Mouse (Mus musculus) adrenal gland, adult 10 weeks (tissue): ENCODE results near the gene Napa. TPM values are rescaled to one million over a fixed set of nuclear protein-coding genes. Genes with fewer than 3 reads are reported as not detected.

Experiments
- polyA plus RNA-seq: library from polyadenylated mRNA; stranded (reverse); fragments of 350-450 nt; fragmentation: Illumina TruSeq; extraction: RNeasy Lipid Tissue Mini Kit (QIAGEN cat#74804); gene quantifications from one replicate; pipeline ENCODE4 v1.2.3, GENCODE M21; 2014; ENCODE audit warnings: low read depth, low replicate concordance

Napa gene
- 34.1 TPM for polyA plus RNA-seq

DNA sequence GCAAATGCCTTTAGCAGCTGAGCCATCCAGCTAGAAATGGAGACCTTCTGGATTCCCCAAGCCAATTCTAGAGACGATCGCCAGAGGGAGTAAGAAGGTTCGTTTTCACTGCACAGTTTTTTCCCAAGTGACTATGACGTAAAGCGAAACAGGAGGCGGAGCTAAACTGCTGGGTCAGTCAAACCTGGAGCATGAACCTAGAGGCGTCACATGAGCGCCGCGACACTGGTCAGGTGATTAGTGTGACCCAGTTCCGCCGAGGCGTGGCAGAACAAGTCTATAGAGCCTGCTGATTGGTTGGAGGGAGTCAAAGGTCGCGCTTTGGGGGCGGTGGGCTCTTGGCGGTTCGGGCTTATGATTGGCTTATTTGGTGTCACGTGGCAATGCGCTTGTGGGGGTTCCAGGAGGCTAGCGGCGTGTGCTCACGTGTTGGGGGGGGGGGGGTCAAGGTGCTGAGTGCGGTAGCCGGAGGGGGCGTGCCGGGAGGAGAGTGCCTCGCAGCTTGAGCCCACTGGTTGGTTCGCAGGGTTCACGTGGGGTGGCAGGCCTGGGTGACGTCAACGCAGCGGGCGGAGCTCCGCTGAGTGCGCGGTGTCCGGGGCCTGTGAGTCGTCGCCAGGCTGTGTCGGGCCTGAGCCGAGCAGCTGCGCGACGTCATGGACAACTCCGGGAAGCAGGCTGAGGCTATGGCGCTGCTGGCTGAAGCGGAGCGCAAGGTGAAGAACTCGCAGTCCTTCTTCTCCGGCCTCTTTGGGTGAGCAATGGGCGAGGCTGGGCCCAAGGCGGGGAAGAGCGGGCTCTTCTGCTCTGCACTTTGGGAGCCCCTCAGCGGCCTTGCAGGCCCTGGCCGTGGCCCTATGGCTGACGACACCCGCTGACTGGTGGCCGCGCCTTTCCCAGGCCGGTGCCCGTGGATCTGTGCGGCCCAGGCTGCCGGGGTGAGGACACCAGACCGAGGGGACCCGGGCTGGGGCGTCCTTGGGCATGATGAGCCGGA is at the start of gene Napa:
Gene Napa (plus strand): TSS at position 438 of the 997 bp plus-strand sequence.

DNA sequence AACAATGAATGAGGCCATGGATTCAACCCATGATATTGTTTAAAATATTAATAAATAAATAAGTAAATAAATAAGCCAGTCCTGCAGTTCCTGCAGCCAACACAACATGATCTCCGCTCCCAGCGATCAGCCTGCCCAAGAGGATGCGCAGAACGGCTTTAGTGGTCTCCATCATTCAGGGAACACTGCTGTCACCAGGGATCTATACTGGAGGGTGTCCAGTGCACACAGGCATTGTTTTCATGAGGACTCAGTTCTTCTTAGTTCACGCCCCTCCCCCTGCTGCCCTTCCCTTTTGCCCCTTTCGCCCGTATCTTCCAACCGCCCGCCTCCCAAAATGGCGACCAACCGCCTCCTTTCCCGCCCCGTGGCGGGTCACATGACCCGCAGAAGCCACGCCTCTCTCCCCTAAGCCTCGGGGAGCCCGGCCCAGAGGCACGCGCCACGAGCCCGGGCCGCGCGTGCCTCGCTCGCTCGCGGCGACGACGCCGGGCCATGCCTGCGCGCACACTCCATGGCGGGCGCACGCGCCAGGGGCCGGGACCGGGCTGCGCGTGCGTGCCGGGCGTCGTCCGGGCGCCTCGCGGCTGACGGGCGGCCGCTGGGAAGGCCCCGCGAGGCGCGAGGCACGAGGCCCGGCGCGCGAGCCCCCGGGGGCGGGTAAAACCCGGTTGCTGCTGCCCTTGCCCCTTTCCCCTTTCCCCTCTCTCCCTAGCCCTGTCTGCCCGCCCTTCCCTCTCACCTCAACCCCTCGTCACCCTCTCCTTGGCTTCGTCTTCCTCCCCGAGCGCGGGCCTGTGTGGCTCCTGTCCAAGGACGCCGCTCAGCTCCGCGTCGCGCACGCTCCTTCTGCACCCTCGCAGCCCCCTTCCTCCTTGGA is 36.8 kb upstream of the Napa start, which contains the start of gene Zfp541:
Gene Zfp541 (plus strand): TSS at position 596 of the 880 bp plus-strand sequence.

DNA sequence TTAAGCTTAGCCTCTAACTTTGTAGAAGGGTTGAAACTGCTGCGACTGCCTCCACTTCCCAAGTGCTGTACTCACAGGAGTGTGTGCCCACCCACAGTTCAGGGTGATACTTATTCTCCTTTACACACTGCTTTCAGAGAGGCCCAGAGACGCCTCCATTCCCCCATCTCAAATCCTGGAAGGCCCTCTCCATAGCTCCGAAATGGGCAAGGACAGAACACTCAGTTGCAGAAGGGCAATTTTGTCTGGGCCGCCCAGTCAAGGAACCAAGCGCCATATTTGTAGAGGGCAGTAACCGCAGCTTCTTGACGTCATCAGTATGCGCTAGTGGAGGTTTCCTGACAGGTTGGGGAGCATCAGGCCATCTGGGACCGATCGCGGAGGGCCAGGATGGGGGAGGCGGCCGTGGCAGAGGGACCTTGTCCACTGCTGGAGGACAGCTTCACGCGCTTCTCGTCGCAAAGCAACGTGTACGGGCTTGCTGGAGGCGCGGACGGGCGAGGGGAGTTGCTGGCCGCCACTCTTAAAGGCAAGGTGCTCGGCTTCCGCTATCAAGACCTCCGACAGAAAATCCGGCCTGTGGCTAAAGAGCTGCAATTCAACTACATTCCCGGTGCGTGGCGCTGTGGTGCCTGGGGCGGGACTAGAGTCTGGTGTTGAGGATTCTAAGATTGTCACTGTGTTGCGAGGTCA is 21.5 kb downstream of the Napa start, which contains the start of gene Kptn:
Gene Kptn (plus strand): TSS at position 327 of the 693 bp plus-strand sequence.

DNA sequence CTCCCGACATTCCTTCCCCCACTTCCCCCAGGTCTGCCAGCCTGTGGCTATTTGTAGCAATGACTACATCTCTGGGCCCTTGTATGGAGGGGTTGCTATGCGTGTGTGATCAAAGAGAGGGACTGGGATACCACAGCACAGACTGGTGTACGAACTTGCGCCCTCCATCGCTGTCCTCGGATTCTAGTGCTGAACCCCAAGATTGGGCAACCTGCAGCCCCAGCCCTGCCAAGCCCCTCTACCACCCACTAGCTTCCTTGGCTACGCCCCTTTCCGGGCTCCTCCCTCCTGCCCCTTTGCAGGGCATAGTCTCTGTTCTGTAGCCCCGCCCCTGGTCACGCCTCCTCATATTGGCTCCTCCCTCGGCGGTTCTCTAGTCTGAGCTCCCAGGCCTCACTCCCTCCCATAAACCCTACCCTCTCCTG is 31.2 kb downstream of the Napa start, which contains the start of gene Slc8a2:
Gene Slc8a2 (plus strand): TSS at position 406 of the 425 bp plus-strand sequence.

Other genes with a start within 250 kb of the Napa start
- not detected for gene Crx, start 218.5 kb upstream of the Napa start, polyA plus RNA-seq
- not detected for gene Crxos, start 215.8 kb upstream of the Napa start, polyA plus RNA-seq
- 8.6 TPM for gene Selenow, start 176.1 kb upstream of the Napa start, polyA plus RNA-seq
- gene Nop53, start 152.4 kb upstream of the Napa start, polyA plus RNA-seq = 9.7 TPM
- 17.7 TPM for gene Ehd2, start 130.9 kb upstream of the Napa start, polyA plus RNA-seq
- gene Bicra, start 50.5 kb upstream of the Napa start, polyA plus RNA-seq = 0.64 TPM
- gene Zfp541, start 36.6 kb upstream of the Napa start, polyA plus RNA-seq = not detected
- gene Kptn, start 21.4 kb downstream of the Napa start, polyA plus RNA-seq = 4.7 TPM
- gene Slc8a2, start 31.4 kb downstream of the Napa start, polyA plus RNA-seq = 0.29 TPM
- not detected for gene Meis3, start 76.6 kb downstream of the Napa start, polyA plus RNA-seq
- 0.12 TPM for gene Dhx34, start 123.6 kb downstream of the Napa start, polyA plus RNA-seq
- 0.47 TPM for gene C5ar2, start 145.7 kb downstream of the Napa start, polyA plus RNA-seq
- 4.0 TPM for gene C5ar1, start 161.1 kb downstream of the Napa start, polyA plus RNA-seq
- 2.9 TPM for gene Inafm1, start 175.2 kb downstream of the Napa start, polyA plus RNA-seq
- 12.2 TPM for gene Ccdc9, start 188.3 kb downstream of the Napa start, polyA plus RNA-seq
- not detected for gene Bbc3, start 209.9 kb downstream of the Napa start, polyA plus RNA-seq